Mouse (Mus musculus): ENCODE data around the gene Xrcc5.
A peak's percentile ranks its signal among the peaks of the same experiment; 100 is the strongest.

DNA sequence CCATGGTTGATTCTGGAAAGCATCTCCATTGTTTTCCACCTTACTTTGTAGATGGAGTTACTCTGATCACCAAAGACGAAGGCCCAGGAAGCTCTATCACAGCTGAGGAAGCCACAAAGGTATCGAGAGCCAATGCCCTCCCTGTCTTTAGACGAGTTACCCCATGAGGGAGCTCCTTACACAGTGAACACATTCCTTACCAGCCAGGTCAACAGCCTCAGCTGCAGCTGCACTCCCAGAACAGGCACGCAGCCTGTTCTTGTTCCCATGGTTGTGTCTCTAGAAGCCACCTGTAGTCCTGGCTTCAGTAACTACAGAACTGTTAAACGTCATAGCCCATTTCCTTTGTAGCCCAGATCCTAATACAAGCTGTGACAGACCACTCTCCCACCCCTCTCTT, 76.4 kb downstream of the Xrcc5 start:
- no peak for TF ChIP-seq POLR2A (IDR thresholded peaks at IDR 0.05; ENCODE audit: borderline replicate concordance, insufficient read depth, low read length)
- peak; percentile 13; the same call in 1 of the 2 replicates for TF ChIP-seq CTCF (IDR thresholded peaks at IDR 0.05; ENCODE audit: borderline replicate concordance, insufficient read depth, low read depth, low read length)
